Mouse (Mus musculus): ENCODE results near the gene Smox.

GRCm38 (mm10) chr2:131493446-131493845, 2.1 kb downstream of the Smox start:
- TF ChIP-seq CTCF (IDR thresholded peaks at IDR 0.05 in 2 of 3, conservative IDR thresholded peaks at IDR 0.05 in 1 of 3; ENCODE audit: control insufficient read depth in 1 of 3, insufficient read depth in 1 of 3, low read depth in 2 of 3, low read length in 3 of 3, poor library complexity in 1 of 3, severe bottlenecking in 1 of 3) (no peak), POLR2A (IDR thresholded peaks at IDR 0.05; ENCODE audit: control insufficient read depth in 1 of 2, insufficient read depth in 1 of 2, low read depth in 1 of 2, low read length in 2 of 2, poor library complexity in 1 of 2) (no peak), ELF1 (IDR thresholded peaks at IDR 0.05; ENCODE audit: low read depth, low read length) (no peak), E2F4 (IDR thresholded peaks at IDR 0.05; ENCODE audit: borderline replicate concordance, low read depth, low read length) (no peak), USF1 (IDR thresholded peaks at IDR 0.05; ENCODE audit: low read depth, low read length) (no peak), ZKSCAN1 (IDR thresholded peaks at IDR 0.05; ENCODE audit: low read depth, low read length) (no peak), TCF12 (IDR thresholded peaks at IDR 0.05; ENCODE audit: low read depth, low read length) (no peak), JUND (IDR thresholded peaks at IDR 0.05; ENCODE audit: low read depth, low read length) (no peak), POLR2AphosphoS5 (IDR thresholded peaks at IDR 0.05; ENCODE audit: borderline replicate concordance, low read depth, low read length) (no peak), RAD21 (IDR thresholded peaks at IDR 0.05; ENCODE audit: low read depth, low read length) (no peak), TAL1 (IDR thresholded peaks at IDR 0.05; ENCODE audit: low read length) (no peak), MAFK (IDR thresholded peaks at IDR 0.05; ENCODE audit: borderline replicate concordance, low read depth, low read length) (no peak)
